Mouse (Mus musculus): ENCODE measurements at regions not wholly inside any gene's neighbourhood (a gene's known extent, or its start where the extent isn't known, plus 50 kb on each side); places are given as distances from the start of the nearest gene placed in this dataset.

- no peak for DNase-seq (ENCODE audit: low read depth, low spot score)
These were observed 183.1 kb upstream of the Usp25 start for GRCm38 (mm10) chr16:76830371-76830770.

- no peak for DNase-seq (ENCODE audit: low read depth, low spot score)
These were observed 185.6 kb upstream of the Usp25 start for GRCm38 (mm10) chr16:76827674-76828441.

- DNase-seq (ENCODE audit: low read depth, low spot score): no peak
These were observed 192.2 kb upstream of the Usp25 start for GRCm38 (mm10) chr16:76821261-76821660.

GRCm38 (mm10) chr16:76816056-76816885, 197.2 kb upstream of the Usp25 start:
- peak; percentile 35 for DNase-seq (ENCODE audit: low read depth, low spot score)

GRCm38 (mm10) chr16:76803725-76804124, 209.8 kb upstream of the Usp25 start:
- peak; percentile 42 for DNase-seq (ENCODE audit: low read depth, low spot score)

- peak; percentile 92 for DNase-seq (ENCODE audit: low read depth, low spot score)
These were observed 226.9 kb upstream of the Usp25 start for GRCm38 (mm10) chr16:76786405-76787155.

GRCm38 (mm10) chr16:76782656-76783055, 230.8 kb upstream of the Usp25 start:
- DNase-seq (ENCODE audit: low read depth, low spot score): peak; percentile 79

- DNase-seq (ENCODE audit: low read depth, low spot score): no peak
These were observed 237.7 kb upstream of the Usp25 start for GRCm38 (mm10) chr16:76775790-76776189.

GRCm38 (mm10) chr16:76774032-76774431, 239.5 kb upstream of the Usp25 start:
- no peak for DNase-seq (ENCODE audit: low read depth, low spot score)

- no peak for DNase-seq (ENCODE audit: low read depth, low spot score)
These were observed 240.0 kb upstream of the Usp25 start for GRCm38 (mm10) chr16:76773466-76773865.

- peak; percentile 36 for DNase-seq (ENCODE audit: low read depth, low spot score)
These were observed 244.9 kb upstream of the Usp25 start for GRCm38 (mm10) chr16:76768607-76769006.

GRCm38 (mm10) chr16:76766636-76767035, 246.9 kb upstream of the Usp25 start:
- DNase-seq (ENCODE audit: low read depth, low spot score): no peak

GRCm38 (mm10) chr16:76765536-76765935, 248.0 kb upstream of the Usp25 start:
- no peak for DNase-seq (ENCODE audit: low read depth, low spot score)

- no peak for DNase-seq (ENCODE audit: low read depth, low spot score)
These were observed 248.5 kb upstream of the Usp25 start for GRCm38 (mm10) chr16:76764994-76765393.

- DNase-seq (ENCODE audit: low read depth, low spot score): peak; percentile 33
These were observed 250.8 kb upstream of the Usp25 start for GRCm38 (mm10) chr16:76762619-76763283.

- no peak for DNase-seq (ENCODE audit: low read depth, low spot score)
These were observed 251.7 kb upstream of the Usp25 start for GRCm38 (mm10) chr16:76761848-76762247.

- no peak for DNase-seq (ENCODE audit: low read depth, low spot score)
These were observed 252.5 kb upstream of the Usp25 start for GRCm38 (mm10) chr16:76761004-76761403.

GRCm38 (mm10) chr16:76754871-76755270, 258.6 kb upstream of the Usp25 start:
- DNase-seq (ENCODE audit: low read depth, low spot score): no peak

- DNase-seq (ENCODE audit: low read depth, low spot score): no peak
These were observed 267.1 kb upstream of the Usp25 start for GRCm38 (mm10) chr16:76746385-76746784.

- DNase-seq (ENCODE audit: low read depth, low spot score): no peak
These were observed 272.4 kb upstream of the Usp25 start for GRCm38 (mm10) chr16:76741141-76741540.

- no peak for DNase-seq (ENCODE audit: low read depth, low spot score)
These were observed 287.5 kb upstream of the Usp25 start for GRCm38 (mm10) chr16:76725991-76726390.

Data from skeletal muscle tissue, adult 2 months (tissue).